Mouse (Mus musculus) lung, postnatal 0 days (tissue): ENCODE measurements around the gene Nsun3. TPM values are rescaled to one million over a fixed set of nuclear protein-coding genes. Genes with fewer than 3 reads are reported as not detected.

ENCODE experiments used
- ATAC-seq: fragments of 200-750 bp; cut with Nextera tagmentation; 2 replicates; pipeline ENCODE4 v1.8.0; 2017; ENCODE audit warnings: moderate library complexity
- DNase-seq: peaks from one replicate; pipeline ENCODE4 v3.0.0-alpha.2; 2016; ENCODE audit warnings: low spot score
- H3K27ac ChIP-seq: fragments of 300-500 bp; sonication (generic); 2 replicates; pipeline ENCODE4 v1.5.1; 2014; ENCODE audit warnings: antibody characterized with exemption, mild to moderate bottlenecking, low read length, mixed read lengths
- H3K27me3 ChIP-seq: fragments of 300-500 bp; sonication (generic); replicated peaks from 2 replicates; pipeline ENCODE4 v1.6.1; 2014; ENCODE audit warnings: low read length, mixed read lengths; ENCODE audit not compliant: insufficient read depth
- H3K36me3 ChIP-seq: fragments of 300-500 bp; sonication (generic); 2 replicates; pipeline ENCODE4 v1.6.1; 2014; ENCODE audit warnings: low read length, mixed read lengths; ENCODE audit not compliant: insufficient read depth
- H3K4me1 ChIP-seq: fragments of 300-500 bp; sonication (generic); 2 replicates; pipeline ENCODE4 v1.6.1; 2014; ENCODE audit warnings: antibody characterized with exemption, low read depth, low read length, mixed read lengths; ENCODE audit not compliant: insufficient read depth
- H3K4me2 ChIP-seq: fragments of 300-500 bp; sonication (generic); replicated peaks from 2 replicates; pipeline ENCODE4 v1.6.1; 2014; ENCODE audit warnings: low read depth, mild to moderate bottlenecking, low read length, moderate library complexity, mixed read lengths
- H3K4me3 ChIP-seq: fragments of 300-500 bp; sonication (generic); 2 replicates; pipeline ENCODE4 v1.5.1; 2014; ENCODE audit warnings: low read depth, low read length
- H3K9ac ChIP-seq: fragments of 300-500 bp; sonication (generic); replicated peaks from 2 replicates; pipeline ENCODE4 v1.6.1; 2014; ENCODE audit warnings: low read depth, mild to moderate bottlenecking
- H3K9me3 ChIP-seq: fragments of 300-500 bp; sonication (generic); 2 replicates; pipeline ENCODE4 v1.6.1; 2016; ENCODE audit warnings: low read length, mixed read lengths
- CTCF ChIP-seq: IDR thresholded peaks from 2 replicates; pipeline ENCODE4 v1.5.1; 2016; ENCODE audit warnings: antibody characterized with exemption, mild to moderate bottlenecking
- EP300 ChIP-seq: IDR thresholded peaks from 2 replicates; pipeline ENCODE4 v1.6.1; 2016; ENCODE audit warnings: antibody characterized with exemption, mild to moderate bottlenecking, control low read depth
- WGBS: fragments of 180-500 bp; shearing (Covaris S2); extraction: QIAGEN DNeasy Blood & Tissue Kit; methylation state at CpG from one replicate; pipeline ENCODE4 v1.1.7; 2014; 5-methylcytosine and 5-hydroxymethylcytosine counted together
- polyA plus RNA-seq: library from polyadenylated mRNA; unstranded; fragments of >200 nt; fragmentation: Nextera tagmentation; extraction: Ambion mirVana; gene quantifications from 2 replicates; pipeline ENCODE4 v1.2.1, GENCODE M21; 2015

The Nsun3 gene
- polyA plus RNA-seq, 1 experiment from 2014 or later: 6.2 TPM

DNA sequence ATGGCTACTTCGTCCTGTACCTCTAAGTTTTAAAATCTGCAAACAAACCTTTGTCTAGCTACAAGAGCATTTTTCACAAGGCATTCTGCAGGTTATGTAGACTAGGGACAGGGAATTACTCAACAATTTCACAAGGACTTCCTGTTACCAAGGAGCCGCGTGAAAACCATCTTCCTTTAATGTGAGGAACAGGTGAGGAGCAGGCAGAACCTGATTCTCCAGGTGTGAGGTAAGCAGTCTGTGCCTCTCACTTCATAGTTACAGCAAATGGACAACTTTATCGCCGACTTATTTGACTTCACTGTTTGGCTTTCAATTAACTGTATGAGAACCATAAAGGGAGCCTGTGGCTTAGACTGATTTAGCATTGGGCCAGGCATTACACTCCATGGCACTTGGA lies 27.9 kb upstream of the Nsun3 start, which contains the start of gene Stx19:
TSS of gene Stx19 (plus strand) at position 186 of the 400 bp plus-strand sequence.
- DNase-seq: peak; percentile 93

DNA sequence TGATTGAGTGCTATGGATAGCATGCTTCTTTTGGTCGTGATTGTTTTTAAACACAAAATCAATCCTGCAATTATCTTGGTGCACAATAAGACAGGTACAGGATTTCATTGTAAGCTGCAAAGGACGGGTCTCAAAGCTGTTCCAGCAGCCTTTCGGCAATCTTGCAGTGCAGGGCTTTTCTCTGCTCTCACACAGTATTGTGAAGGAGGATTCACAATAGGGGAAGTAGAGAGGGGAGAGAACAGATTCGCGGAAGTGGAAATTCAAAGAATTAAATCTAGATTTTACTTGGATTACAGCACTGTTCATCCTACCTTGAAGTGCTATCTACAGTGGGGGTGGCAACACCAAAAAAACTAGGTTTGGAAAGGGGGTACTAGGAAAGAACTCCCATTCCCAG lies 27.2 kb upstream of the Nsun3 start:
- WGBS: 64% methylated on average over 5 of the region's 5 CpGs
- H3K36me3 ChIP-seq: no peaks in the 10 kb centered on the region

More for the DNA sequence above, 27.9 kb upstream of the Nsun3 start, which contains the start of gene Stx19:
- no peaks in the 10 kb centered on the region for H3K36me3 ChIP-seq
- H3K4me3 ChIP-seq: peak within 1 kb of the TSS; percentile 10; the same call in 1 of the 2 replicates
- peak within 1 kb of the TSS; percentile 63; the same call in 1 of the 2 replicates for H3K27ac ChIP-seq
- ATAC-seq: peak; percentile 96
- no peak within 1 kb of the TSS for H3K4me2 ChIP-seq
- no peaks in the 10 kb centered on the region for H3K4me1 ChIP-seq
- TF ChIP-seq CTCF: no peak
- TF ChIP-seq EP300: peak; percentile 90
- H3K9me3 ChIP-seq: no peaks in the 10 kb centered on the region
- H3K9ac ChIP-seq: no peak within 1 kb of the TSS
- H3K27me3 ChIP-seq: no peaks in the 10 kb centered on the region
- 54% methylated on average over 5 of the region's 5 CpGs for WGBS

DNA sequence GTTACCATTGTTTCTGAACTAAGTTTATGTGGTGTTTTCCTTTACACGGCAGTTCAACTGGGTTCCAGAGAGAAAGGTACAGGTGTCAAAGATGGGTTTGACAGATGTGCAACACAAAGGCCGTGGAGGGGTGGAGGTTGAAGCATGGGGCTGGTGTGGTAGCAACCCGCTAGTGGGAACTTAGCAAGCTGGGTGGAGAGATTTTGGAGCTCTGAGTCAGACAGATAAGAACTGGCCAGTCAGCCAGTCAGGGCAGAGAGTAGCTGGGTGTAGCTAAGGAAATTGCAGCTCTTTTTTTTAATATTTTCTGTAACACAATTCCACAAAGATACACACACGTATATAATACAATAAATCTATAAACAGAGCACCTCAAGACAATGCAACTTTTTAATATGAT lies 24.2 kb upstream of the Nsun3 start:
- Histone ChIP-seq H3K27me3 (no peaks in the 10 kb centered on the region), H3K9me3 (no peaks in the 10 kb centered on the region), H3K9ac (no peak overlapping the region), H3K4me3 (no peak overlapping the region), H3K4me2 (no peak overlapping the region), H3K27ac (no peak overlapping the region), H3K4me1 (no peaks in the 10 kb centered on the region), H3K36me3 (no peaks in the 10 kb centered on the region)
- 66% methylated on average over 4 of the region's 4 CpGs for WGBS
- DNase-seq (no peak), ATAC-seq (no peak)
- TF ChIP-seq CTCF (no peak), EP300 (no peak)

More for the DNA sequence above, 27.2 kb upstream of the Nsun3 start:
- Histone ChIP-seq H3K27me3 (no peaks in the 10 kb centered on the region), H3K4me3 (no peak overlapping the region), H3K4me2 (no peak overlapping the region), H3K9me3 (no peaks in the 10 kb centered on the region), H3K4me1 (no peaks in the 10 kb centered on the region), H3K9ac (no peak overlapping the region), H3K27ac (peak overlapping the region; percentile 63; the same call in 1 of the 2 replicates)
- ATAC-seq: no peak
- TF ChIP-seq CTCF (no peak), EP300 (no peak)
- no peak for DNase-seq

DNA sequence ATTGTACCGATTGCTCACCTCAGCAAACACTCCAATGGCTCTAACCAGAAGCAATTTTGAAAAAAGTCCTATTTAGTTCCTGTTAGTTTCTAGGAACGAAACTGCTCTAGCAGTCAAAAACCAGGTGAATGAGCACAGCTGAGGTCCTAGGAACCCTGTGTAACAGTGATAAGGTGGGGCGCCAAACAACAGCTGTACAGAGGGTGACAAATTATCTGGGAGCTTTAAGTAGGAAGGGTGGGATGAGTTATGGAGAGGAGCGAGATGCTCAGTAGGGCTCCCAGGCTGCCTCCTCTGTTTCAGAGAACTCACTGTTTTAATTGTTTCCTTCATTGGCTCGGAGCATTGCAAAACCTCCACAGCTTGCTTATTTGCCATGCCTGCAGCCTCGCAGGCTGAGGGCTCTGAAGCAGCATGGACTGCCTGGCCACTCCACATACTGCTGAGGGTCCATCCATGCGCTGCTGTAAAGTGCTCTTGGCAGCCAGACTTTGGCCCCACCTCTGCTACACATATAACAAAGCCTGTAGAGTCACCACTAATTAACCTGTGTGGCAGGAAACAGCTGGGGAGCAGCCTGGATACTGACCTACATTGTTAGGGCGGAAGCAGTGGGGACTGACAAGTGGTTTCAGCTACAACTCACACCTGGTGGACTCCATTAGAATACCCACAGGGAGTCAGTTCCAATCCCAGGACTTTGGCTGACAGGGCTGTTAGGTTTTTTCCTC lies 20.8 kb upstream of the Nsun3 start:
- no peaks in the 10 kb centered on the region for H3K9me3 ChIP-seq
- peaks cover 10% of the 10 kb centered on the region; the same call in 1 of the 2 replicates for H3K36me3 ChIP-seq
- no peak overlapping the region for H3K4me2 ChIP-seq
- no peak for TF ChIP-seq CTCF
- no peak for TF ChIP-seq EP300
- ATAC-seq (peak; percentile 97), DNase-seq (peak; percentile 63)
- H3K9ac ChIP-seq: no peak overlapping the region
- H3K27ac ChIP-seq: peak overlapping the region; percentile 22
- no peak overlapping the region for H3K4me3 ChIP-seq
- H3K27me3 ChIP-seq: no peaks in the 10 kb centered on the region
- no peaks in the 10 kb centered on the region for H3K4me1 ChIP-seq
- WGBS: 39% methylated on average over 8 of the region's 8 CpGs

DNA sequence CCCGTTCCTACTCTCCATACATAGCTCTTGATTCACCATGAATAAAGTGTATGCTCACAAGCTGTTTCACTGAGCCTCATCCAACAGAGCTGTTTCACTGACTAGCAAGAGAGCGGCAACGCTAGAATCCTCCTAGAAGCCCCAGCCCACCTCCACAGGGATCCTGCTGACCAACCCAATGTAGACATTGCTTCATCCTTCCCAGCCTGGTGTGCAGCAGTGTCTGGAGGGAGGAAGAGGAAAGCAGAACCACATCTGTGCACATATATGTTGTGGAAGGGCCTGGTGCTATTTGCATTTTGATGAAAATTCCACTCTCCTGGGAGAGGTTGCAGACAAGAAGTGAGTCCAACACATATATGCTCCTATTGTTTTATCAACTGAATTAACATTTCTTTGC lies 18.0 kb upstream of the Nsun3 start:
- TF ChIP-seq CTCF (no peak), EP300 (no peak)
- Histone ChIP-seq H3K27ac (no peak overlapping the region), H3K9ac (no peak overlapping the region), H3K4me1 (no peaks in the 10 kb centered on the region), H3K4me3 (no peak overlapping the region), H3K4me2 (no peak overlapping the region), H3K27me3 (no peaks in the 10 kb centered on the region), H3K9me3 (no peaks in the 10 kb centered on the region), H3K36me3 (peaks cover 16% of the 10 kb centered on the region; the same call in 1 of the 2 replicates)
- ATAC-seq (no peak), DNase-seq (no peak)
- WGBS: 94% methylated on average over 3 of the region's 3 CpGs

DNA sequence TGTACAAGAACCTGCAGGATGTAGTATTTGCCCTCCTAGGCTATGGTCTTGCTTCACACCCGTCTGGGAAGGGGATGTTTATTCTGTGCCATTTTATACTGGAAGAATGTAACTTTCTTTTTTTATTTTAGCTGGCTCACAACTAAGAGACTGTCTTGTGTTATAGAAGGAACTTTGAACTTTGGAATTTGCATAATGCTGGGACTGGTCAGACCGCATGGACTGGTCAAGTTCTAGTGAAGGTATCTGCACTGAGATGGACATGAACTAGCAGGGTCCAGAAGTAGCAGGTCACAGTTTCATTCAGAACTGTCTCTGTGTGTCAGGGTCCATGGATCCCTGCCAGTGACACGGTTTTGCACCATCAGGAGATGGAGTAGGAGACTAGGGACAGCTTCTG lies 13.2 kb upstream of the Nsun3 start:
- TF ChIP-seq EP300 (no peak), CTCF (no peak)
- H3K27me3 ChIP-seq: no peaks in the 10 kb centered on the region
- no peak overlapping the region for H3K4me2 ChIP-seq
- no peaks in the 10 kb centered on the region for H3K9me3 ChIP-seq
- no peak overlapping the region for H3K4me3 ChIP-seq
- 70% methylated on average over 3 of the region's 3 CpGs for WGBS
- H3K27ac ChIP-seq: no peak overlapping the region
- no peak overlapping the region for H3K9ac ChIP-seq
- DNase-seq (no peak), ATAC-seq (no peak)
- no peaks in the 10 kb centered on the region for H3K4me1 ChIP-seq
- peaks cover 18% of the 10 kb centered on the region; the same call in 1 of the 2 replicates for H3K36me3 ChIP-seq
